Mouse (Mus musculus) layer of hippocampus, postnatal 36 days (tissue): ENCODE results near the gene Olfr33. TPM values are rescaled to one million over a fixed set of nuclear protein-coding genes. Genes with fewer than 3 reads are reported as not detected.

Experiments used
- DNase-seq, 2 experiments: peaks; one replicate each; pipeline ENCODE4 v3.0.0; 2022
- total RNA-seq, 2 experiments: library from RNA; stranded (reverse); gene quantifications; 2 replicates each; pipeline ENCODE4 v1.2.3; 2021

Olfr33 gene
- not detected for total RNA-seq

DNA sequence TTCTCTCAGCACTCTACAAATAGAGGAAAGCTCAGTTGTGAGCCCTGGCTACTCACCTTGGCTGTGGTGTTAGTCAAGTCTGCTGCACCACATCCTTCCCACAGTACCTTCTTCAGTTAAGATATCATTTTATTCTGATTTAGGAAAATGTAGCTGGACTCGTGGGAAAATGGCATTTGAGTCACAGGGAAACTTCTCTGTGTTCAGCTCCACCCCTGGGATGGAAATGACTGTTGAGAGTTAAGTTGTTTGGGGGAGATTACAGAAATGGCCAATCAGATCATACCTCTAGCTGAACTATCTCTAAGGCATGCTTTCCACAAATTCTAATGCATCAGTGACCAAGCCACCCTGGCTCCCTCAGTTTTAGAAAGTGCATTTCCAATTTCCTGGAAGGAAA is at the start of gene Olfr33:
TSS of gene Olfr33 (minus strand) at position 101 of the 400 bp plus-strand sequence.
- no peak for DNase-seq

DNA sequence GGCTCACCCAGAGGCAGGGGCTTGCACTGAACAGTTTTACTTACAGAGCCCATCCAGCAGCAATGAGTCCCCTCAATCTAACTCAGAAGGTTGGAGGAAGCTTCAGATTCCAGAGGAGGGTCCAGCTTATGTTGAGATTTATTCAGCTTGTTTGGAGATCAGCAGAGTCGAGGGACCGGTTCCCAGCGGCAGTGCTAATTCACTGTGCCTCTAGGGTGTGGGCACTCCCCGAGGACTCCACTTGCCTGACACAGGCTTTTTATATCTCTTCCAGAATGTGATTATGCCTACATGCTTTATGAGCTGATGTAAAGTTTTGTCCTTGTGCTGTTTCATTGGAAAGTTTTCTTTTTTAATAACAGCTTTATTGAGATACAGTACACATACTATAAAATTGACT is 40.4 kb upstream of the Olfr33 start, which contains the start of the genes Olfr560 and Olfr78:
TSS of gene Olfr560 (minus strand) at position 101 of the 400 bp plus-strand sequence.
TSS of gene Olfr78 (minus strand) at position 206 of the 400 bp plus-strand sequence.
- no peak for DNase-seq

DNA sequence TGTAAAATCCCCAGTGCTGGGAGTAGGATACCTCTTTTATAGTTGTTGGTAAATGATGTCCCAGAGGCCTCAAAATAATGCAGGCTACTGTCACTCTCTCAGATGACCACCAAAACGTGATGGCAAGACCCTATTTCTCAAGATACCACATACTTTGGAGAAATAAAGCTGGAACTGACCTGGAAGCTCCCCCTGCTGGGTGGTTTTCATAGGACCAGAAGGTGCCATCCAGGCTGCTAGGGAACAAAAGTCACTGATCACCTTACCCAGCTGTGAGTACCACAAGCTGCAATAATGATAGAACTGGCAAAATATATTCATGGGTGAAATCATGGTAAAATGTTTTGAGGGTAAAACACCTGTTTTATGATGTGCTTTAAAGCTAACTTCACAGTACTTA is 33.2 kb upstream of the Olfr33 start:
- DNase-seq = no peak

DNA sequence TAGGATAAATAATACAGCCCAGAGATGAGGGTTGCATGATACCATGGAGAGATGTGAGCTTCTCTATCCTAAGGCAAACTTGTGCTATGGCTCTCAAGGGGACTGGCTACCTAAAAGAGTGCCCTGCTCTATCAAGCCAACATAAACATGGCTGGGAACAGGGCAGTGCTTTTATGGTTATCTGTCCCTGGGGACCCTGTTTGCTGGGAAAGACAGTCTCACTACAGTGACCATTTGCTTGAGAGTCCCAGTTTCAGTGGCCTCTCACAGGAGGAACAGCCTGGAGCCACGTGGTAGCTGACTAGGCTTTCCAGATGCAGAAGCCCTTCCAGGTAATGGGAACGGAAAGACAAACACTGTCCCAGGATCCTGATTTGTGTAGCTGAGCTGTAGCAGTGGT is 18.8 kb upstream of the Olfr33 start:
- DNase-seq = no peak

DNA sequence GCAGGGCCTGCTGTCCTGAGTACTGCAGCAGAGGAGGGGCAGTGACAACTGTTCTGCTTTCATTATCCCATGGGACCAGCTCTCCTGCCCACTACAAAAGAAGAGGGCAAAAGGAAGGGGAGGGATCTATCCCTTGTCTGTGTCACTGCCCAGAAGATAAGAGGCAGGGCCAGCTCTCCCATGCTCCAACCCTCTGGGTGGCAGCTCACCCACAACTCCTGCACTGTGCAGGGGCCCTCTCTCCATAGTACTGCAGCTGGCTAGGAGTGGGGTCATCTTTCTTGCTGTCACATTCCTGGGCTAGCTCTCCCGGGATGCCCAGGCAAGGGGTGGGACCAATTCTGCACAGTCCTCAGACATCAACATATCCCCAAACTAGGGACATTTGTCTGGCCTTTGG is 14.9 kb upstream of the Olfr33 start:
- no peak for DNase-seq

DNA sequence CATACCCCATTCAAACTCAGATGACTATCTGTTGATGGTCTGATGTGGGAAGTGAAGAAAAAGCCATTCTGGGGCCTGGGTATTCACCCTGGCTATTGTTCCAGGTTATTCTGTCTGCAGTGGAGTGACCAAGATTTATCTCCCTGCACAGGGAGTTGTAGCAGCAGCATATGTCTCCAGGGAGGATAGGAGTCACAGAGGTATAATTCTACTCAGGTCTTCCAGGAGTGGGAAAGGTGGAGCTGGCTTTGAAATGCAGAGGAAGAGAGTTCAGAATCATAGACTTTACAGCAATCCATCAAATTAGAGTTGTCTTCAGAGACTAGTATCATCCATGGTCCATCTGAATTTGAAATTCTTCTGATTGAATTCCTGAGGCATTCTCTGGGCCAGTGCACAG is 8.5 kb upstream of the Olfr33 start, which contains the start of gene Olfr559:
TSS of gene Olfr559 (minus strand) at position 101 of the 400 bp plus-strand sequence.
- DNase-seq = no peak

DNA sequence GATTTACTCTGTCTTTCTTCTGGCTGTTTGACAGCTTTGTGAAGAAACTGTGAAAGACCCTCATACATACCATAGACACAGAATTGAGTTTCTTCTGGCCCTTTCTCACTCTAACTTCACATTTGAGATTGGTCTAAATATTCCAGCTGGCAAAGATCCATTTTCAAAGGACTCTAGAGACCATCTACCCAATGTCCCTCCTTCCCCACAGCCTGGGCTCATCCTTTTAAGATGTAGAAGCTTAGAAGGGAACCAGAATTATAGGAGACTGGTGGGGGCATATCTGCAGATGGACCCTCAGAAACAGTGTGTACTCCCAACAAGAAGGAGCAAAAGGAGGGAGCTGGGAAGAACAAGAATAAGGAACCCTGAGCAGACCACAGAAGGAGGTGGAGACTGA is 17.0 kb downstream of the Olfr33 start, which contains the start of gene Olfr558:
TSS of gene Olfr558 (plus strand) at position 301 of the 400 bp plus-strand sequence.
- DNase-seq = no peak

DNA sequence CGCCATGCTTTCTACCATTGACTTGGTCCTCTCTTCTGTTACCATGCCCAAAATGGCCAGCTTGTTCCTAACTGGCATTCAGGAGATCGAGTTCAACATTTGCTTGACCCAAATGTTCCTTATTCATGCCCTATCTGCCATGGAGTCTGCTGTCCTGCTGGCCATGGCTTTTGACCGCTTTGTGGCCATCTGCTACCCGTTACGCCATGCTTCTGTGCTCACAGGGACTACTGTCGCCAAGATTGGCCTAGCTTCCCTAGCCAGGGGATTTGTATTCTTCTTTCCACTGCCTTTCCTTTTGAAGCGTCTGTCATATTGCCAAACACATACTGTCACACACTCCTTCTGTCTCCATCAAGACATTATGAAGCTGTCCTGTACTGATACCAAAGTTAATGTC is 20.4 kb downstream of the Olfr33 start:
- DNase-seq = no peak

DNA sequence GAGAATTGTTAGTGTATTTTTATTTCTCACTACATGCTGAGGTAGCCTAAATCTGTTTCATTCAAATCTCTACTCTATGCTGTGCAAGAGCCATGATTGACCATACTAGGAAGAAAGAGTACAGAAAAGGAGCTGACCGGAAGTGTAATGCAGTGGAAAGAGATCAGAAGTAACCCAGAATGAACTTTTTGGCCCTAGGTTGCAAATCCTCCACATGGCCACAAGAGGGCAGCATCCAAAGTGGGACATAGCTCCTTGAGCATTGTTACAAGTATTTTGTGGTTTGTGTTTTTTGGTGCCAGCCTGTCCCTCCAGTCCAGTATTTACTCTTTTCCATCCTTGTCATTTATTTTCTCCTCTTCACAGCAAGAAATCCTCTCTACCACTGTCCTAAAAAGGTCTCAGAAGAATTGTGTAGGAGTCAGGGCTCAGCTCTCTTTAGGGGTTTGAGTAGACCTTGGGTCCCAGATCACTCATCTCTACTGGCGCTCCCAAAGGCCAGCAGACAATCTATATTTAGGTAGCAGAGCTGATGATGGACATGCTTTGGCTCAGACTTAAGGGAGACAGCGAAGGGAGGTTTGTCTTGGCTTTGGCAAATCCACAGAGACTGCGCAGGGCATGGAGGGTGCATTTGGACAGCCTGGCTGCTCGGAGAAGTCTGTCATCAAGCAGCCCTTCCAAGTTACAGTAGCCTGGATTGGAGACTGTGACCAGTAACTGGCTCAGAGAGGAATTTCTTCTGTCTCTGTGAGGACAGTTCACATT is 23.3 kb downstream of the Olfr33 start, which contains the start of gene Olfr557:
TSS of gene Olfr557 (plus strand) at position 553 of the 768 bp plus-strand sequence.
- DNase-seq = peak in 1 of 2 experiments; percentile 3

DNA sequence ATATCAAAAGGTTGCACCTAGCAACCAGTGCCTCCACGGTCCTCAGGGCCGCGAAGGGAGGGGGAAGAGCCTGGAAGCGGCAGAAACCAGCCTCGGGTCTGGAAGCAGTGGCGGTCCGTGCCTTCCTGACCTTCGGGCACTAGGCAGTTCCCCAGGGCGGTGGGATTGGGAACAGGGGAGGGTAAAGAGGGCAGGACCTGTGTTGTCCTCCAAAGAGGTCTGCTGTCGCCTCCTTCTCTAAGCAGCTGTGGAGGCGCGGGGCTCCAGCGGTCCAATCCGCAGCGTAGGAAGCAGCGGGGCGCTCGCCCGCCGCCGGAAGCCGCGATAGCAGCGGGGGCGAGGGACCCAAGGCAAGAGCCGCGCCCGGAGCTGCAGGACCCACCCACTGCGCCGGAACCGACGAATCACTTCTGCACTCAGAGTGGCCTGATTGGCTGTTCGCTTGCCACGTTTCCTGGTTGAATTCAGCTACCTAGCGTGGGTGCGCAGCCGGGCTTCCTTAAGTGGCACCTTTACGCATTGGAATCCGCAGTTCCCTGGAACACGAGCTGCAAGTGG is 31.8 kb downstream of the Olfr33 start, which contains the start of gene Trim68:
TSS of gene Trim68 (minus strand) at position 384 of the 558 bp plus-strand sequence.
- peak; percentile 84 to 87 for DNase-seq

DNA sequence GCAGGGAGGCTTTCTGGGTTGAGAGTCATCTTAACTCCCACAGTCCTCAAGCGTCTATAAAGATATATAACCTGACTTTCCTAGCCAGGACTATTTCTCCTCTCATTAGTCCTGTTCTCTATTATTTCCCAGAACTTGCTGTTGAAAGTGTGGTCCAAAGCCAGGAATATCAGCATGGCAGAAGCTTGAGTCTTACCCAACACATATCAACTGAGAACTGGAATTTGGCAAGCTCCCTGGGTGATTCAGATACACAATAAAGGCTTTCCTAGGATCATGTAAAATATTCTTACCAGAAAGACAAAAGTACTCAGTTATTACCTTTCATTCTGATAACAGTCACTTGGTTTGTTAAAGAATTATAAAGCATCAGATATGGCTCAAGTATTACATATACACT is 37.0 kb downstream of the Olfr33 start:
- no peak for DNase-seq

DNA sequence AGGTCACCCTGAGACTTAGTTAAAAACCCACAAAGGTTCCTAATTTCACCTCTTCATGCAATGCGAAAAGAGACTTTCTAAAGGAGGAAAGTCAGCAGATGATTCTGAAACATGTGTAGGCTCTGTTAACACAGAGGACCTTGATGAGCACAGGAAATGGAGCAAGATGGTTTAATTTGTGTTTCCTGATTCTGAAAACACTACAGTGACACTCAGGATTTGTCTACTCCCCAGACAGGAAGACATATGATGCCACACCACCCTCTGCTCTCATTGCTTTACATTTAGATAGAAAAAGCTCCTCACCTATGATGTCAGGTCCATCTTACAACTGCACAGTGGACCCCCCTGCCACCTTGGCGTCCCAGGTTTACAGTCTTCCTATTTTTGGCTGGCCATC is 42.6 kb downstream of the Olfr33 start:
- DNase-seq = no peak

DNA sequence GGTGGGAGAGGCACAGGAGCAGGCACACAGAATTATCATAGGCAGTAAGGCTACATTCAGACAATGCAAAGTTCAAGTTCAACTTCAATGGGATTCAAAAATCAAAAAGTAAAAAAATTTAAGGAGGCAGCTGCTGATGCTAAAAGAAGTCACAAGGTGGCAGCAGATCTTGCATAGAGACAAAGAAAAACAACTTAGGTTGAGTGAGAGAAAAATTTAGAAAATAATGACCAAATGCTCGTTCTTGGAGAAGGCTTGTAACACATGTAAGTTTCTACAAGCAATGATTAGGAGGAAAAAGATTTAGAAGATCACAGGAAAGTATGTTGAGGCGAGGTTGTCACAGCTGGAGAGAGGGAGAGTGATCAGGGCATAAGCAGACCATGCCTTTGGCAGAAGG is 53.5 kb downstream of the Olfr33 start:
- no peak for DNase-seq

DNA sequence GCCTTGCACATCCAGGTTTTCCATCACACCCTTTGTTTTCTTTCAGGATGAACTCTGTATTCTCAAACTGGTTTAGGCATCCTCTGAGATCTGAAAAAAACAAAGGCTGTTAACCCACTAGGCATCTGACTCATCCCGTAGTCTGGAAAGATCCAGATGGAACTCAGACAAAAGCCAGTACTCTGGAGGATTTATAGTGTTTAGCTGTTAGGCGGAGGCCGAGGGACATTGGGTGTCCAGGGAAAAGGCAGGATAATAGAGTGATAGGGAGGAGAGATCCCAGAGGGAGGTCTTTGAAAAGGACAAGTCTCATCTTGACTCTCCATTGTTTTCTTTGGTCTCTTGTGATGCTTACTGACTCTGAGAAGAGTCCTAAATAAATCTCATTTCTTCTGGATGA is 54.3 kb downstream of the Olfr33 start, which contains the start of gene Olfr556:
TSS of gene Olfr556 (plus strand) at position 301 of the 400 bp plus-strand sequence.
- no peak for DNase-seq

Other genes starting within 250 kb of the Olfr33 start
- not detected for gene Olfr543, start 237.4 kb downstream of the Olfr33 start, total RNA-seq
- gene Olfr544, start 230.8 kb downstream of the Olfr33 start, total RNA-seq = not detected
- gene Olfr545, start 219.5 kb downstream of the Olfr33 start, total RNA-seq = not detected
- gene Olfr547, start 184.3 kb downstream of the Olfr33 start, total RNA-seq = not detected
- gene Olfr548-ps1, start 178.2 kb downstream of the Olfr33 start, total RNA-seq = not detected
- gene Olfr549, start 169.2 kb downstream of the Olfr33 start, total RNA-seq = not detected
- gene Trim21, start 153.6 kb downstream of the Olfr33 start, total RNA-seq = 1 to 10 TPM; 2.7 to 3.1 TPM
- gene Olfr550, start 147.6 kb downstream of the Olfr33 start, total RNA-seq = 1 to 10 TPM; 2.1 to 3.0 TPM
- gene Olfr551, start 127.2 kb downstream of the Olfr33 start, total RNA-seq = not detected
- gene Olfr552, start 121.3 kb downstream of the Olfr33 start, total RNA-seq = under 1 TPM in 1 of 2 experiments, not detected in 1; 0.15 TPM
- gene Olfr553, start 100.9 kb downstream of the Olfr33 start, total RNA-seq = not detected
- not detected for gene Olfr554, start 80.6 kb downstream of the Olfr33 start, total RNA-seq
- not detected for gene Olfr555, start 60.2 kb downstream of the Olfr33 start, total RNA-seq
- under 1 TPM in 1 of 2 experiments, not detected in 1; 0.25 TPM for gene Olfr556, start 54.2 kb downstream of the Olfr33 start, total RNA-seq
- 1 to 10 TPM; 7.1 to 8.4 TPM for gene Trim68, start 31.7 kb downstream of the Olfr33 start, total RNA-seq
- under 1 TPM in 1 of 2 experiments, not detected in 1; 0.56 TPM for gene Olfr557, start 23.2 kb downstream of the Olfr33 start, total RNA-seq
- gene Olfr558, start 16.9 kb downstream of the Olfr33 start, total RNA-seq = under 1 TPM; 0.47 to 0.51 TPM
- not detected for gene Olfr559, start 8.4 kb upstream of the Olfr33 start, total RNA-seq
- gene Olfr560, start 40.3 kb upstream of the Olfr33 start, total RNA-seq = not detected
- under 1 TPM; 0.17 to 0.30 TPM for gene Olfr78, start 40.4 kb upstream of the Olfr33 start, total RNA-seq
- gene Olfr561, start 52.2 kb upstream of the Olfr33 start, total RNA-seq = not detected
- gene Olfr564, start 84.4 kb upstream of the Olfr33 start, total RNA-seq = not detected
- gene Olfr566, start 139.7 kb upstream of the Olfr33 start, total RNA-seq = not detected
- not detected for gene Olfr568, start 158.1 kb upstream of the Olfr33 start, total RNA-seq
- not detected for gene Olfr569, start 171.8 kb upstream of the Olfr33 start, total RNA-seq
- gene Olfr570, start 175.5 kb upstream of the Olfr33 start, total RNA-seq = not detected
- not detected for gene Olfr571, start 198.5 kb upstream of the Olfr33 start, total RNA-seq
- gene Olfr572, start 205.3 kb upstream of the Olfr33 start, total RNA-seq = not detected
- not detected for gene Olfr573-ps1, start 223.5 kb upstream of the Olfr33 start, total RNA-seq
- gene Olfr574, start 229.4 kb upstream of the Olfr33 start, total RNA-seq = not detected
- not detected for gene Olfr575, start 239.7 kb upstream of the Olfr33 start, total RNA-seq
- gene Olfr576, start 243.6 kb upstream of the Olfr33 start, total RNA-seq = not detected